Mouse (Mus musculus) heart, embryonic 16.5 days (tissue): ENCODE data around the gene F12. TPM values are rescaled to one million over a fixed set of nuclear protein-coding genes. Genes with fewer than 3 reads are reported as not detected.

Source experiments
- ATAC-seq: fragments of 200-750 bp; cut with Nextera tagmentation; replicated peaks from 2 replicates; pipeline ENCODE4 v1.8.0; 2017; ENCODE audit warnings: moderate number of reproducible peaks; ENCODE audit not compliant: insufficient read depth, low FRiP score; ENCODE audit errors: extremely low read depth
- H3K27ac ChIP-seq: fragments of 300-500 bp; sonication (generic); 2 replicates; pipeline ENCODE4 v1.5.1; 2014; ENCODE audit warnings: mild to moderate bottlenecking, low read length, control low read depth, moderate library complexity
- H3K27me3 ChIP-seq: fragments of 300-500 bp; sonication (generic); 2 replicates; pipeline ENCODE4 v1.6.1; 2014; ENCODE audit warnings: low read length, mixed read lengths; ENCODE audit not compliant: control insufficient read depth, insufficient read depth
- H3K36me3 ChIP-seq: fragments of 300-500 bp; sonication (generic); 2 replicates; pipeline ENCODE4 v1.6.1; 2014; ENCODE audit not compliant: control insufficient read depth, insufficient read depth
- H3K4me1 ChIP-seq: fragments of 300-500 bp; sonication (generic); 2 replicates; pipeline ENCODE4 v1.6.1; 2014; ENCODE audit warnings: low read length, mixed read lengths; ENCODE audit not compliant: control insufficient read depth, insufficient read depth
- H3K4me2 ChIP-seq: fragments of 300-500 bp; sonication (generic); 2 replicates; pipeline ENCODE4 v1.6.1; 2014; ENCODE audit warnings: low read depth, mild to moderate bottlenecking, control low read depth, low read length
- H3K4me3 ChIP-seq: fragments of 300-500 bp; sonication (generic); 2 replicates; pipeline ENCODE4 v1.5.1; 2014; ENCODE audit warnings: mild to moderate bottlenecking, control low read depth, low read length
- H3K9ac ChIP-seq: fragments of 300-500 bp; sonication (generic); 2 replicates; pipeline ENCODE4 v1.6.1; 2014; ENCODE audit warnings: low read length, control low read depth
- H3K9me3 ChIP-seq: fragments of 300-500 bp; sonication (generic); replicated peaks from 2 replicates; pipeline ENCODE4 v1.6.1; 2016; ENCODE audit warnings: low read length; ENCODE audit not compliant: control insufficient read depth
- WGBS: fragments of 180-500 bp; shearing (Covaris S2); extraction: QIAGEN DNeasy Blood & Tissue Kit; methylation state at CpG from one replicate; pipeline ENCODE4 v1.1.7; 2014; 5-methylcytosine and 5-hydroxymethylcytosine counted together
- polyA plus RNA-seq: library from polyadenylated mRNA; unstranded; fragments of >200 nt; fragmentation: Nextera tagmentation; extraction: Ambion mirVana; gene quantifications from 2 replicates; pipeline ENCODE4 v1.2.1, GENCODE M21; 2015

The F12 gene
- polyA plus RNA-seq, 1 experiment from 2014 or later = 0.25 TPM

DNA sequence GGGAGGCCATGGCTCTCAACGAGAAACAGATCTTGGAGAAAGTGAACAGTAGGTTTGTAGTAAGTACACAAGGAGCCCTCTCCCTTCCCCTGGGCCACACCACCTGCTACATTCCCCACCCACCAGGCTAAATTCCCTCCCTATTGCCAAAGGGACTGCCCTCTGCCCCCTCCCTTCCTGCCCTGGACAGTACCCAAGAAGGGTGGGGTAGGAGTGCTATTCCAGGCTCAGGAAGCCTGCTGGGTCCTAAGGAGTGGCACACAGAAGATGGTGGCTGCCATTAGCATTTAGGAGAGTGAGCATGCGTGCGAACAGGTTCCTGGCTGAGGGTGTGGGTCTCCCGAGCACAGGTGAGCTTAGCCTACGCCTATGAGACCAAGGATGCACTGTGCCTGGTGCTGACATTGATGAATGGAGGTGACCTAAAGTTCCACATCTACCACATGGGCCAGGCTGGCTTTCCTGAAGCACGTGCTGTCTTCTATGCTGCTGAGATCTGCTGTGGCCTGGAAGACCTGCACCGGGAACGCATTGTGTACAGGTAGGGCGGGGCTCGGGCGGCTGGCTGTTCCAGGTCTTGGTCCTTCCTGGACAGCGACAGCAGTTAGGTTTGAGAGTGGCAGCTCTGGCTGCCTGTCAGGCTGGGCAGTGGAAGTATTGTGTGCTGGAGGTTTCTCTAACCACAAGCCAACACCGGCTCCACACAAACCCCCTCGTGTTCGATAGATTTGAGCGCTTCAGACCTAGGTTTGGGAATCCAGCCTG lies 25.4 kb upstream of the F12 start:
- WGBS = 92% methylated on average over 16 of the region's 16 CpGs
- no peak for ATAC-seq
- H3K36me3 ChIP-seq = peaks cover 45% of the 10 kb centered on the region

GRCm38 (mm10) chr13:55451296-55451695 lies 24.7 kb upstream of the F12 start:
- Histone ChIP-seq H3K9ac (no peak overlapping the region; the same call in 1 of the 2 replicates), H3K27ac (no peak overlapping the region), H3K4me2 (no peak overlapping the region), H3K9me3 (no peaks in the 10 kb centered on the region), H3K4me1 (peaks cover 39% of the 10 kb centered on the region), H3K27me3 (no peaks in the 10 kb centered on the region), H3K36me3 (peaks cover 42% of the 10 kb centered on the region), H3K4me3 (no peak overlapping the region)
- no peak for ATAC-seq
- WGBS = 88% methylated on average over 10 of the region's 10 CpGs

More for the DNA sequence above, 25.4 kb upstream of the F12 start:
- Histone ChIP-seq H3K27me3 (no peaks in the 10 kb centered on the region), H3K4me3 (no peak overlapping the region), H3K4me1 (peaks cover 32% of the 10 kb centered on the region), H3K27ac (no peak overlapping the region), H3K9ac (no peak overlapping the region), H3K4me2 (no peak overlapping the region), H3K9me3 (no peaks in the 10 kb centered on the region)

- Histone ChIP-seq H3K4me1 (peaks cover 44% of the 10 kb centered on the region), H3K4me3 (no peak overlapping the region), H3K4me2 (no peak overlapping the region), H3K27ac (peak overlapping the region; percentile 76), H3K9ac (no peak overlapping the region; the same call in 1 of the 2 replicates), H3K9me3 (no peaks in the 10 kb centered on the region), H3K27me3 (no peaks in the 10 kb centered on the region), H3K36me3 (peaks cover 42% of the 10 kb centered on the region)
- 50% methylated on average over 11 of the region's 11 CpGs for WGBS
- peak; percentile 85 for ATAC-seq
Observed at GRCm38 (mm10) chr13:55450511-55450980, 24.0 kb upstream of the F12 start.

GRCm38 (mm10) chr13:55449679-55450441 lies 23.3 kb upstream of the F12 start:
- Histone ChIP-seq H3K4me1 (peaks cover 44% of the 10 kb centered on the region), H3K36me3 (peaks cover 39% of the 10 kb centered on the region), H3K27me3 (no peaks in the 10 kb centered on the region), H3K27ac (peak overlapping the region; percentile 76), H3K9me3 (no peaks in the 10 kb centered on the region), H3K4me2 (peak overlapping the region; percentile 21), H3K4me3 (no peak overlapping the region), H3K9ac (no peak overlapping the region)
- ATAC-seq = no peak
- 84% methylated on average over 17 of the region's 17 CpGs for WGBS

DNA sequence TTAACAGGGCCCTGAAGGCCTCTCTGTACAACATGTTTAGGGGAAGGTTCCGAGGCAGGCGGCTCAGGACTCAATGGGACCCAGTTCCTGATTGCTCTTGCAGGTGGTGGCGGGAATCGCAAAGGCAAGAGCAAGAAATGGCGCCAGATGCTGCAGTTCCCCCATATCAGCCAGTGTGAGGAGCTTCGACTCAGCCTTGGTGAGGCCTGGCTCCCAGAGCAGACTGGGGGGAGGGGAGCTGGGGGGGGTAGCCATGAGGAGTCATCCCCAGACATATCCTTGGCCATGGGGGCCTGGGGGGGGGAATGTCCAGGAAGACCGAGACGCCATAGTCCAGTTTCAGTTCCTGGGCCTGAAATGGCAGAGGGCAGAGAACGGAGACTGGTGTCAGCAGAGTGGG lies 22.6 kb upstream of the F12 start:
- Histone ChIP-seq H3K4me1 (peaks cover 46% of the 10 kb centered on the region), H3K4me3 (no peak overlapping the region), H3K4me2 (no peak overlapping the region), H3K27me3 (no peaks in the 10 kb centered on the region), H3K9ac (no peak overlapping the region), H3K36me3 (peaks cover 33% of the 10 kb centered on the region), H3K27ac (no peak overlapping the region), H3K9me3 (no peaks in the 10 kb centered on the region)
- ATAC-seq = no peak
- WGBS = 88% methylated on average over 9 of the region's 9 CpGs

DNA sequence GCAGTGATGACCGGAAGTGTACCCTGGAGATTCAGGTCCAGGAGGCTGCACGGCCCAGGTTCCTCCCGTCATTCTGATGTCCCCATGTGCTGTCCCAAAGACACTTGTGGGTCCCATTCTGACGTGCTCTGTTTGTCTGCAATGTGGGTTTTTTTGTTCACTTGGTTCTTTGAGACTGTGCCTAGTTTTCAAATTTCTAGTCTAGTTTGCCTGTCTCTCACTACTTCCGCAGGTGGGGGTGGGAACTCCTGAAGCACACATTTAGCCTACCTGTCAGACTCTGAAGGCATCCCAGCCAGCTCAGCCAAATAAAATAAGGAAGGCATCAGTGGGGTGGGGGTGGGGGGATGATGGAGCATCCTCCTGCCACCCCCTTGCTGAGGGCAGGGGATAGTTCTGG lies 21.5 kb upstream of the F12 start:
- WGBS = 89% methylated on average over 5 of the region's 5 CpGs
- H3K4me1 ChIP-seq = peaks cover 53% of the 10 kb centered on the region
- H3K4me3 ChIP-seq = no peak overlapping the region
- H3K9me3 ChIP-seq = no peaks in the 10 kb centered on the region
- no peak overlapping the region; the same call in 1 of the 2 replicates for H3K27ac ChIP-seq
- ATAC-seq = no peak
- H3K36me3 ChIP-seq = peaks cover 23% of the 10 kb centered on the region
- no peaks in the 10 kb centered on the region for H3K27me3 ChIP-seq
- no peak overlapping the region for H3K9ac ChIP-seq
- H3K4me2 ChIP-seq = no peak overlapping the region

GRCm38 (mm10) chr13:55447543-55447943 lies 20.9 kb upstream of the F12 start:
- ATAC-seq = no peak
- no peak overlapping the region; the same call in 1 of the 2 replicates for H3K27ac ChIP-seq
- H3K9me3 ChIP-seq = no peaks in the 10 kb centered on the region
- no peak overlapping the region for H3K4me2 ChIP-seq
- peaks cover 18% of the 10 kb centered on the region for H3K36me3 ChIP-seq
- 37% methylated on average over 3 of the region's 3 CpGs for WGBS
- no peaks in the 10 kb centered on the region for H3K27me3 ChIP-seq
- H3K4me3 ChIP-seq = no peak overlapping the region
- H3K9ac ChIP-seq = no peak overlapping the region
- H3K4me1 ChIP-seq = peaks cover 53% of the 10 kb centered on the region

DNA sequence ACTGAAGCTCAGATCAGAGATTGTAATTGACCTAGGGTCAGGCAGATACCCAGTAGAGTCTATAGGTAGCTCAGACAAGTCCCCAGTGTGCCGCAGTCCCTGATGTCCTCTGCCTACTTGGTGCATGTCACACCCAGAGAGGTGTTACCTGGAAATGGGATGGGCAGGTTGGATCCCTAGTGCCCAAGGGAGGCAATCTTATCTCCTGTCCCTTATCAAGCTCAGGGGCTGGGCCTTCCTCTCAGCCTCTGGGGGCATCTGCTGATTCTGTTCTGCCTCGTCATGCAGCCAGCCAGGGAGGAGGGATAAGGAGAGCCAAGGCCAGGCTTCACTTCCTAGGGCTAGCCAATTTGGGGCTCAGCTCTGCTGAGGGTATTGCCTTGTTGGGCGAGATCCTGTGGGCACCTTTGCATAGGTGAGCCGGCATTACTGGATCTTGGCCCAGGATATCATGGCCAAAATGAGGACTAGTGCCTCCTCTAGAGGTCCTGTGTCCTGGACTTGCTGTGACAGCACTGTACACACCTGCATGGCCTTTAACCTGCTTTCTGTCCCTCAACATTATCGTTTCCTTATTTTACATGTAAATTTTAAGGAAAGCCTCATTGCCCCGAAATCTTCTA lies 20.0 kb upstream of the F12 start:
- peak overlapping the region; percentile 94 for H3K4me2 ChIP-seq
- no peaks in the 10 kb centered on the region for H3K27me3 ChIP-seq
- peaks cover 50% of the 10 kb centered on the region for H3K4me1 ChIP-seq
- H3K36me3 ChIP-seq = peaks cover 9% of the 10 kb centered on the region
- no peak for ATAC-seq
- H3K27ac ChIP-seq = no peak overlapping the region
- H3K4me3 ChIP-seq = peak overlapping the region; percentile 89
- H3K9me3 ChIP-seq = no peaks in the 10 kb centered on the region
- peak overlapping the region; percentile 97; the same call in 1 of the 2 replicates for H3K9ac ChIP-seq
- 73% methylated on average over 6 of the region's 6 CpGs for WGBS
